Mouse (Mus musculus) kidney, adult 2 months (tissue): ENCODE measurements around the gene Hexb. TPM values are rescaled to one million over a fixed set of nuclear protein-coding genes. Genes with fewer than 3 reads are reported as not detected.

Source experiments
- DNase-seq: peaks from one replicate; pipeline ENCODE4 v3.0.0; 2021
- H3K27ac ChIP-seq: fragments of 200-500 bp; 2 replicates; pipeline ENCODE4 v1.5.1; 2012; ENCODE audit warnings: low read depth, low read length, control low read depth, inconsistent platforms; ENCODE audit not compliant: insufficient read depth
- H3K27me3 ChIP-seq: fragments of 200-500 bp; replicated peaks from 2 replicates; pipeline ENCODE4 v1.6.1; 2012; ENCODE audit warnings: mild to moderate bottlenecking, moderate library complexity, low read length, inconsistent platforms; ENCODE audit not compliant: control insufficient read depth, insufficient read depth
- H3K36me3 ChIP-seq: fragments of 200-500 bp; 2 replicates; pipeline ENCODE4 v1.6.1; 2012; ENCODE audit warnings: mild to moderate bottlenecking, moderate library complexity, low read length, inconsistent platforms; ENCODE audit not compliant: control insufficient read depth, insufficient read depth
- H3K4me1 ChIP-seq: fragments of 200-500 bp; 2 replicates; pipeline ENCODE4 v1.6.1; 2011; ENCODE audit warnings: low read length; ENCODE audit not compliant: control insufficient read depth, insufficient read depth
- H3K4me3 ChIP-seq: fragments of 200-500 bp; 2 replicates; pipeline ENCODE4 v1.5.1; 2011; ENCODE audit warnings: mild to moderate bottlenecking, low read depth, low read length, control low read depth; ENCODE audit not compliant: insufficient read depth
- CTCF ChIP-seq: fragments of 200-500 bp; conservative IDR thresholded peaks from 2 replicates; pipeline ENCODE4 v1.5.1; 2011; ENCODE audit warnings: low read depth, mild to moderate bottlenecking, control low read depth, low read length, moderate library complexity, mixed read lengths; ENCODE audit not compliant: insufficient read depth, insufficient read length
- POLR2A ChIP-seq: fragments of 200-500 bp; IDR thresholded peaks from one replicate; pipeline ENCODE4 v1.6.1; 2011; ENCODE audit warnings: low read depth, low read length, control low read depth
- WGBS: fragments of 180-500 bp; shearing (Covaris S2); methylation state at CpG from one replicate; pipeline ENCODE4 v1.1.7; 2018; 5-methylcytosine and 5-hydroxymethylcytosine counted together
- polyA plus RNA-seq: library from polyadenylated mRNA; depleted of rRNA; stranded (reverse); fragments of >200 nt; gene quantifications from 2 replicates; pipeline ENCODE4 v1.2.3, GENCODE M21; 2012

Hexb gene
- polyA plus RNA-seq, 1 experiment = 149 TPM

- no peak overlapping the region for H3K27ac ChIP-seq
- 0 out of 2 replicates have a peak, but pooled peaks cover 3% of the 10 kb centered on the region for H3K4me1 ChIP-seq
- H3K36me3 ChIP-seq = no peaks in the 10 kb centered on the region
- DNase-seq = peak; percentile 88
- TF ChIP-seq POLR2A (no peak), CTCF (no peak)
- no peak overlapping the region for H3K4me3 ChIP-seq
- H3K27me3 ChIP-seq = no peaks in the 10 kb centered on the region
- WGBS = 40% methylated on average over 7 of the region's 7 CpGs
Measured at GRCm38 (mm10) chr13:97193420-97193819, 4.7 kb downstream of the Hexb start.

DNA sequence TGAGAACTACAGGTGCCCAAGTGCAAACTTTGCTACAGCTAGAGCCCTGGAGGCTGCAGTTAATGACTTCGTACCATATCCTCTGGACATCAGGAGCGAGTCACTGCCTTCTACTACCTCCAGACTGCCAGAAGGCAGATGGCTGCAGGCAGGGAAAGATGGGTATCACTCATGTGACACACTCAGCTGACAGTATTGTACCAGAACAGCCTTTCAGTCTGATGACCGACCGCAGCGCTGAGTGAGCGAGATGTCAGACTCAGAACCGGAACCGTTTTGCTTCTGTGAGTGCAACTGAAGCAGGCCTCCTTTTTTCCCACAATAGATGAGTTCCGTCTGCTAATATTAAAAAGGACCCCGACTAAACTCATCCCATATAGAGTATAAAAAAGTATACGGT is 5.5 kb downstream of the Hexb start:
- no peak for DNase-seq
- 93% methylated on average over 11 of the region's 11 CpGs for WGBS
- H3K4me1 ChIP-seq = 0 out of 2 replicates have a peak, but pooled peaks cover 3% of the 10 kb centered on the region
- H3K4me3 ChIP-seq = no peak overlapping the region
- TF ChIP-seq POLR2A (no peak), CTCF (no peak)
- no peaks in the 10 kb centered on the region for H3K36me3 ChIP-seq
- no peak overlapping the region for H3K27ac ChIP-seq
- no peaks in the 10 kb centered on the region for H3K27me3 ChIP-seq

- TF ChIP-seq CTCF (no peak), POLR2A (no peak)
- Histone ChIP-seq H3K4me1 (no peaks in the 10 kb centered on the region), H3K27ac (no peak overlapping the region), H3K36me3 (peaks cover 4% of the 10 kb centered on the region; the same call in 1 of the 2 replicates), H3K4me3 (no peak overlapping the region), H3K27me3 (no peaks in the 10 kb centered on the region)
- WGBS = 78% methylated on average over 5 of the region's 5 CpGs
- DNase-seq = peak; percentile 32
Measured at GRCm38 (mm10) chr13:97187693-97188092, 10.5 kb downstream of the Hexb start.

- TF ChIP-seq POLR2A (no peak), CTCF (no peak)
- no peaks in the 10 kb centered on the region for H3K27me3 ChIP-seq
- DNase-seq = no peak
- H3K27ac ChIP-seq = no peak overlapping the region
- H3K36me3 ChIP-seq = peaks cover 6% of the 10 kb centered on the region
- H3K4me3 ChIP-seq = no peak overlapping the region
- no peaks in the 10 kb centered on the region for H3K4me1 ChIP-seq
- 71% methylated on average over 4 of the region's 4 CpGs for WGBS
Measured at GRCm38 (mm10) chr13:97186346-97186745, 11.8 kb downstream of the Hexb start.

DNA sequence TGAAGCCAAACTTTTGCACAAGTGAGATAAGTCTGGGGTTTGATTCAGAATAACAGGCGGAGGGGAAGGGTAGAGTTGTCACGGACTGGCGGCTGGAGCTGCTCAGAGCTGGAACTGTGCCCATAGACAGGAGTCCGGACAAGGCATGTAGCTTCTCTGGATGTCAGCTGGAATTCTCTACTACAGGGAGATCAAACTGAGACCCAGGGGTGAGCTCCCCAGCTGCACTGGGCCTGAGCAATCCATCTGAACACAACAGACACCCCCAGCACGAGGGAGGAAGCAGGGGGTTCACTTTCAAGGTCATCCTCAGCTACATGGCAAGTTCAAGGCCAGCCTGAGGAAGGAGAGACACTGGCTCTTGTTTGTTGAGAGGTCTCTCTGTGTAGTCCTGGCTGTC is 13.5 kb downstream of the Hexb start:
- no peaks in the 10 kb centered on the region for H3K27me3 ChIP-seq
- H3K4me1 ChIP-seq = no peaks in the 10 kb centered on the region
- no peak overlapping the region for H3K4me3 ChIP-seq
- TF ChIP-seq POLR2A (no peak), CTCF (no peak)
- peaks cover 8% of the 10 kb centered on the region for H3K36me3 ChIP-seq
- WGBS = 39% methylated on average over 5 of the region's 5 CpGs
- no peak overlapping the region for H3K27ac ChIP-seq
- DNase-seq = no peak

DNA sequence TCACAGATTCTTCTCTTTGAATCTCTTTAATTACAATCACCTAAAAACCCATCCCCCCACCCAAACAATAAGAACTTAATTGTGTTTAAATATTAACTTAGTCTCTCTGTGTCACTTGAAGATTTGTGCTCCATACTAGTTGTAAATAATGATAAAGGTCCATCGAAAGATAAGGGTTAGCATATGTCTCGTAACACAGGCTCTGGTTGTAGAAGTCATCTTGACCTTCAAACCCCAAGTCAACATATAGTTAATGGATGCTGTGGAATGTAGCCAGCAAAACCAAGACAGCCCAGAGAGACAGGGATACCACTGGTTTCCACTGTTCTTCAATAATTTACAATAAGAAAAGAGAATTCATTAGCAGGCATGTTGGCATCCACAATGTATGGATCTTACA is 14.0 kb downstream of the Hexb start:
- H3K27me3 ChIP-seq = no peaks in the 10 kb centered on the region
- H3K4me1 ChIP-seq = no peaks in the 10 kb centered on the region
- no peak overlapping the region for H3K4me3 ChIP-seq
- DNase-seq = no peak
- H3K36me3 ChIP-seq = peaks cover 8% of the 10 kb centered on the region
- no peak overlapping the region for H3K27ac ChIP-seq
- no peak for TF ChIP-seq POLR2A
- TF ChIP-seq CTCF = no peak
- 80% methylated on average over 2 of the region's 2 CpGs for WGBS

DNA sequence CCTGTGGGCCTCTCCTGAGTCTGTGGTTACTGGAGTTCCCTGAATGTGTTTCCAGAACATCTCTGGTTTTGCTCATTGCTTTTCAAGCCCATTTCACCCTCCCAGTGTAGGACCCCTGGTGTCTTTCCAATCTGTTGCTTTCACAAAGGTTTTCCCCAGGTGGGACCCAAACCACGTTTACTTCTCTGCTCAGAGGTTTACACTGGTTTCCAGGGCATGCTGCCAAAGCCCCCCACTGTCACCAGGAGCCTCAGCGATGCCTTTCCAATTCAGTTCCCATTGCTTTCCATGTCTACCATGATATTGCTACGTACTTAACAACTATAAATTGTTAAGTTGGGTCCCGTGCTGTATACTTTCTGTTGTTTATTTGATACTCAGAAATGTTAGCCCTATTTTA is 15.3 kb downstream of the Hexb start:
- no peak for DNase-seq
- no peak overlapping the region for H3K27ac ChIP-seq

More for the DNA sequence above, 15.3 kb downstream of the Hexb start:
- Histone ChIP-seq H3K4me1 (no peaks in the 10 kb centered on the region), H3K27me3 (no peaks in the 10 kb centered on the region), H3K36me3 (peaks cover 8% of the 10 kb centered on the region), H3K4me3 (no peak overlapping the region)
- 86% methylated on average over 4 of the region's 4 CpGs for WGBS
- TF ChIP-seq CTCF (no peak), POLR2A (no peak)
